Mouse (Mus musculus) cerebellum, adult 2 months (tissue): ENCODE measurements around the gene Fam3c.

Experiments used
- CTCF ChIP-seq: fragments of 200-500 bp; IDR thresholded peaks from 2 replicates; pipeline ENCODE4 v1.5.1; 2011; ENCODE audit warnings: low read depth, mild to moderate bottlenecking, control low read depth, low read length, moderate library complexity, borderline replicate concordance; ENCODE audit not compliant: insufficient read depth
- POLR2A ChIP-seq: fragments of 200-500 bp; IDR thresholded peaks from 2 replicates; pipeline ENCODE4 v1.6.1; 2011; ENCODE audit warnings: low read length, control low read depth, borderline replicate concordance; ENCODE audit not compliant: insufficient read depth

- TF ChIP-seq CTCF (no peak), POLR2A (no peak)
These were observed 97.3 kb downstream of the Fam3c start for GRCm38 (mm10) chr6:22258784-22259183.
